In the genomic region with DNA sequence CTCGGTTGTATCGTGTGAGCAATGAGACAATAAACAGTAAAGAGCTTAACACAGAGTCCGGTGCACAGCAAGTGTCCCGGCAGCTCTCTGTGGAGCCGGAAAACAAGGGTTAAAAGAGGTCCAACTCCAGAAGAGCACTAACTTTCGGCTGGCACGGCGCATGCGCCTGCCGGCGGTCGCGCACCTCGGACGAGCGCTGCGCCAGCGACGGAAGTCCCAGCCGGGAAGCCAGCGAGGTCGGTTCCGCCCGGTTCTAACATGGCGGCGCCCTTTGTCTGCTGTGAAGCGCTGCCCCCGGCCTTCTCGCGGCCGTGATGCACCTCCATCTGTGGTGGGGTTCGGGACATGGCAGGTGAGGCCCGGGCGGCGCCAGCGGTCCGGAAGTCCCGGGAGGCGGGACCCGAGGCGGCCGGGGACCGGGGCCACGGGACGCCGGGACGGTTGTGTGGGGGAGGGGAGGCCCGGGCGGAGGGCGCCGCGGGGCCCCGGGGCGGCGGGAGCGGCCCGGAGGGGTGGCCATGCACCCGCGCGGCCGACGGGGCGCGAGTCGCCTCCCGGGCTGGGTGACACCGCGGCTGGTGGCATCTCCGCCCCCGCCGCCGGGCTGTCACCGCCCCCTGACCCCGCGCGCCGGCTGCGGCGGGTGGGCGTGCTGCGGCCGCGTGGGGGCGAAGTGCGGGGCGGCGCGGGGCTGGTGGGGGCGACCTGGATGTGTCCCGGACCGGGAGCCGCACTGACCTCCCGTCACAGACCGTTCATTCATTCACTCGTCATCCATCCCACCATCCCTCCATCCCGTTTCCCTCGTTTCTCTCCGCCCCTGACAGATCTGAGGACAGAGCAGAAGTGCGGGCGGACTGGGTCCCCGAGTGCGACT, we compare ENCODE assay signal across 8 mouse cellular contexts. TPM values are rescaled to one million over a fixed set of nuclear protein-coding genes. Genes with fewer than 3 reads are reported as not detected.
DNase-seq lines count a peak whose midpoint lies in the region; ATAC-seq and TF ChIP-seq lines count a peak whose summit lies in the region.

A gene (plus strand): TSS at position 204 of the 877 bp plus-strand sequence.

- peak within 1 kb of the TSS; percentile 95 for H3K4me3 ChIP-seq in gastrocnemius, adult 2 months
- peak within 1 kb of the TSS; percentile 98 for H3K4me3 ChIP-seq in hindbrain, embryonic 16.5 days (ENCODE audit: low read length)
- peak within 1 kb of the TSS; percentile 92 for H3K4me3 ChIP-seq in left cerebral cortex, adult 2 months
- H3K4me3 ChIP-seq in macrophage (ENCODE audit: inconsistent target) = peak within 1 kb of the TSS; percentile 54

- peaks cover 18% of the 10 kb centered on the region for H3K4me1 ChIP-seq in hindbrain, embryonic 16.5 days (ENCODE audit: control insufficient read depth, insufficient read depth, low read depth, low read length)

- no peaks in the 10 kb centered on the region for H3K27me3 ChIP-seq in hindbrain, embryonic 16.5 days (replicated peaks; ENCODE audit: control insufficient read depth, insufficient read depth, low read length)

- intact Hi-C loops in gastrocnemius, adult 2 months (cut with DNase I) = no loop called here
- intact Hi-C loops in left cerebral cortex, adult 2 months (cut with DNase I) = no loop called here

- peak; percentile 91 for ATAC-seq in activated CD4-positive, CD25-positive, alpha-beta regulatory T cell, adult 4 months
- peak; percentile 94 for ATAC-seq in hindbrain, embryonic 16.5 days

- H3K27ac ChIP-seq in gastrocnemius, adult 2 months = peak within 1 kb of the TSS; percentile 87
- H3K27ac ChIP-seq in hindbrain, embryonic 16.5 days (ENCODE audit: low read depth, low read length) = peak within 1 kb of the TSS; percentile 86
- H3K27ac ChIP-seq in left cerebral cortex, adult 2 months = peak within 1 kb of the TSS; percentile 91
- H3K27ac ChIP-seq in macrophage = peak within 1 kb of the TSS; percentile 10; the same call in 1 of the 2 replicates

- peak within 1 kb of the TSS; percentile 99 for H3K9ac ChIP-seq in hindbrain, embryonic 16.5 days (ENCODE audit: low read depth, low read length)

- under 1% methylated on average over 59 of the region's 102 CpGs for WGBS in hindbrain, embryonic 16.5 days
- WGBS in macrophage (ENCODE audit: missing documents) = under 1% methylated on average over 88 of the region's 102 CpGs

- H3K36me3 ChIP-seq in hindbrain, embryonic 16.5 days (ENCODE audit: control insufficient read depth, insufficient read depth, low read length) = peaks cover 10% of the 10 kb centered on the region
- H3K36me3 ChIP-seq in macrophage (ENCODE audit: inconsistent target) = peaks cover 28% of the 10 kb centered on the region; the same call in 1 of the 2 replicates

- TF ChIP-seq CTCF in gastrocnemius, adult 2 months (IDR thresholded peaks at IDR 0.05) = no peak
- no peak for TF ChIP-seq CTCF in left cerebral cortex, adult 2 months (IDR thresholded peaks at IDR 0.05)

- peaks cover 47% of the 10 kb centered on the region for H3K79me2 ChIP-seq in macrophage (ENCODE audit: inconsistent target)

- peak; percentile 73 to 89 for DNase-seq in cerebellum, postnatal 4 days (ENCODE audit: low spot score in 2 of 2)
- DNase-seq in gastrocnemius, adult 2 months = peak; percentile 95
- peak; percentile 89 to 91 for DNase-seq in left cerebral cortex, adult 2 months (ENCODE audit: extremely low spot score in 1 of 2, low spot score in 2 of 2)
- DNase-seq in retina, postnatal 7 days (ENCODE audit: low read depth, low spot score) = peak; percentile 78
- DNase-seq in urinary bladder, adult 18-20 months (ENCODE audit: low spot score in 2 of 2) = peak; percentile 82 to 84

- H3K9me3 ChIP-seq in hindbrain, embryonic 16.5 days (ENCODE audit: control insufficient read depth, low read length) = no peaks in the 10 kb centered on the region

- peak within 1 kb of the TSS; percentile 90 for H3K4me2 ChIP-seq in hindbrain, embryonic 16.5 days (ENCODE audit: low read length)

RNA-seq across cellular contexts. Expression of the gene that starts here (rescaled TPM):
- polyA plus RNA-seq in activated CD4-positive, CD25-positive, alpha-beta regulatory T cell, adult 4 months (2017; shearing (Covaris generic)) = 10 to 100 TPM; 13.6 to 16.3 TPM
- total RNA-seq in gastrocnemius, adult 2 months (2021) = 10 to 100 TPM; 30.2 to 30.6 TPM
- 39.5 and 39.6 TPM in 2 replicates for polyA plus RNA-seq in hindbrain, embryonic 16.5 days (2015; fragmentation: Nextera tagmentation; extraction: Ambion mirVana)
- total RNA-seq in left cerebral cortex, adult 2 months (2021) = 10 to 100 TPM; 45.3 to 46.4 TPM
- 100 to 1,000 TPM in 4 of 26 experiments, 10 to 100 TPM in 22; 30.8 to 125 (median 48.0) TPM for total RNA-seq in macrophage (2018; cell fraction: chromatin; rRNA removed)
- total RNA-seq in macrophage (2018; cell fraction: cytosol; rRNA removed) = 10 to 100 TPM; 10.3 to 24.2 (median 12.9) TPM
- 10 to 100 TPM; 18.3 to 78.5 (median 37.7) TPM for total RNA-seq in macrophage (2018; cell fraction: nucleus; rRNA removed)
- polyA plus RNA-seq in macrophage (2018) = 10.7 to 11.7 TPM (median 11.6 TPM) in 3 replicates

Comparison
In these comparisons a context has a peak if more than half of its experiments do, and no peak if none do; other contexts are left out.
1. Peak in every context shown above with its lines: DNase-seq, ATAC-seq, H3K4me3 ChIP-seq and H3K27ac ChIP-seq.
2. H3K27ac ChIP-seq: peak in every context shown above with its lines; median percentile 91 in left cerebral cortex, adult 2 months; 87 in gastrocnemius, adult 2 months; 86 in hindbrain, embryonic 16.5 days; 10 in macrophage.